Mouse (Mus musculus) embryonic facial prominence, embryonic 14.5 days (tissue): Measurements from ENCODE around the gene A430078G23Rik. TPM values are rescaled to one million over a fixed set of nuclear protein-coding genes. Genes with fewer than 3 reads are reported as not detected.
A peak's percentile ranks its signal among the peaks of the same experiment; 100 is the strongest.

ENCODE experiments used
- ATAC-seq: fragments of 200-750 bp; cut with Nextera tagmentation; 2 replicates; pipeline ENCODE4 v1.8.0; 2017; ENCODE audit warnings: low read depth, moderate number of reproducible peaks, moderate TSS enrichment
- DNase-seq: peaks from one replicate; pipeline ENCODE4 v3.0.0-alpha.2; 2015; ENCODE audit warnings: low spot score
- H3K27ac ChIP-seq: fragments of 300-500 bp; sonication (generic); replicated peaks from 2 replicates; pipeline ENCODE4 v1.5.1; 2014; ENCODE audit warnings: low read depth, mild to moderate bottlenecking, low read length, moderate library complexity
- H3K27me3 ChIP-seq: fragments of 300-500 bp; sonication (generic); replicated peaks from 2 replicates; pipeline ENCODE4 v1.6.1; 2014; ENCODE audit warnings: low read length; ENCODE audit not compliant: control insufficient read depth, insufficient read depth
- H3K36me3 ChIP-seq: fragments of 300-500 bp; sonication (generic); 2 replicates; pipeline ENCODE4 v1.6.1; 2014; ENCODE audit warnings: low read length, mixed read lengths; ENCODE audit not compliant: control insufficient read depth, insufficient read depth
- H3K4me1 ChIP-seq: fragments of 300-500 bp; sonication (generic); 2 replicates; pipeline ENCODE4 v1.6.1; 2014; ENCODE audit warnings: antibody characterized with exemption, low read length; ENCODE audit not compliant: control insufficient read depth, insufficient read depth
- H3K4me2 ChIP-seq: fragments of 300-500 bp; sonication (generic); 2 replicates; pipeline ENCODE4 v1.6.1; 2014; ENCODE audit warnings: low read depth, mild to moderate bottlenecking, low read length, moderate library complexity, mixed read lengths
- H3K4me3 ChIP-seq: fragments of 300-500 bp; sonication (generic); 2 replicates; pipeline ENCODE4 v1.5.1; 2014; ENCODE audit warnings: low read depth, mild to moderate bottlenecking, low read length
- H3K9ac ChIP-seq: fragments of 300-500 bp; sonication (generic); 2 replicates; pipeline ENCODE4 v1.6.1; 2014; ENCODE audit warnings: low read depth, mild to moderate bottlenecking, low read length, moderate library complexity, mixed read lengths
- H3K9me3 ChIP-seq: fragments of 300-500 bp; sonication (generic); 2 replicates; pipeline ENCODE4 v1.6.1; 2016; ENCODE audit warnings: low read length; ENCODE audit not compliant: control insufficient read depth
- WGBS: fragments of 180-500 bp; shearing (Covaris S2); extraction: QIAGEN DNeasy Blood & Tissue Kit; methylation state at CpG from one replicate; pipeline ENCODE4 v1.1.7; 2014; 5-methylcytosine and 5-hydroxymethylcytosine counted together
- polyA plus RNA-seq: library from polyadenylated mRNA; unstranded; fragments of >200 nt; fragmentation: Nextera tagmentation; extraction: Ambion mirVana; gene quantifications from 2 replicates; pipeline ENCODE4 v1.2.1, GENCODE M21; 2014

Gene A430078G23Rik
- polyA plus RNA-seq, 1 experiment from 2014 or later = 0.21 TPM

GRCm38 (mm10) chr8:3421507-3421906 lies 68.3 kb downstream of the A430078G23Rik start:
- Histone ChIP-seq H3K4me1 (peaks cover 6% of the 10 kb centered on the region), H3K9ac (no peak overlapping the region), H3K4me3 (no peak overlapping the region), H3K36me3 (no peaks in the 10 kb centered on the region), H3K27ac (no peak overlapping the region), H3K9me3 (no peaks in the 10 kb centered on the region), H3K4me2 (no peak overlapping the region), H3K27me3 (no peaks in the 10 kb centered on the region)
- ATAC-seq = no peak
- DNase-seq = no peak
- 93% methylated on average over 5 of the region's 5 CpGs for WGBS

- 87% methylated on average over 5 of the region's 5 CpGs for WGBS
- Histone ChIP-seq H3K9ac (no peak overlapping the region), H3K4me1 (no peaks in the 10 kb centered on the region), H3K27ac (no peak overlapping the region), H3K4me3 (no peak overlapping the region), H3K36me3 (peaks cover 12% of the 10 kb centered on the region; the same call in 1 of the 2 replicates), H3K4me2 (no peak overlapping the region), H3K9me3 (no peaks in the 10 kb centered on the region), H3K27me3 (no peaks in the 10 kb centered on the region)
- DNase-seq (no peak), ATAC-seq (no peak)
Measured at GRCm38 (mm10) chr8:3425217-3425616, 72.0 kb downstream of the A430078G23Rik start.

- ATAC-seq = no peak
- no peak overlapping the region for H3K4me2 ChIP-seq
- WGBS = 70% methylated on average over 3 of the region's 3 CpGs
- H3K4me1 ChIP-seq = no peaks in the 10 kb centered on the region
- H3K9ac ChIP-seq = no peak overlapping the region
- H3K9me3 ChIP-seq = no peaks in the 10 kb centered on the region
- no peak overlapping the region for H3K27ac ChIP-seq
- H3K4me3 ChIP-seq = no peak overlapping the region
- no peak for DNase-seq
- H3K27me3 ChIP-seq = no peaks in the 10 kb centered on the region
- peaks cover 19% of the 10 kb centered on the region; the same call in 1 of the 2 replicates for H3K36me3 ChIP-seq
Measured at GRCm38 (mm10) chr8:3426211-3426610, 73.0 kb downstream of the A430078G23Rik start.

- Histone ChIP-seq H3K9ac (no peak overlapping the region), H3K9me3 (no peaks in the 10 kb centered on the region), H3K4me2 (no peak overlapping the region), H3K27ac (no peak overlapping the region), H3K4me3 (no peak overlapping the region), H3K27me3 (no peaks in the 10 kb centered on the region), H3K36me3 (peaks cover 41% of the 10 kb centered on the region), H3K4me1 (no peaks in the 10 kb centered on the region)
- 63% methylated on average over 2 of the region's 2 CpGs for WGBS
- no peak; the same call in 1 of the 2 replicates for ATAC-seq
- peak; percentile 29 for DNase-seq
Measured at GRCm38 (mm10) chr8:3428426-3428825, 75.2 kb downstream of the A430078G23Rik start.

GRCm38 (mm10) chr8:3429966-3430365 lies 76.8 kb downstream of the A430078G23Rik start:
- Histone ChIP-seq H3K36me3 (peaks cover 55% of the 10 kb centered on the region), H3K27ac (no peak overlapping the region), H3K4me1 (no peaks in the 10 kb centered on the region), H3K4me3 (no peak overlapping the region), H3K4me2 (no peak overlapping the region), H3K9ac (no peak overlapping the region), H3K9me3 (no peaks in the 10 kb centered on the region), H3K27me3 (no peaks in the 10 kb centered on the region)
- no peak for ATAC-seq
- WGBS = 65% methylated on average over 2 of the region's 2 CpGs
- DNase-seq = peak; percentile 49

GRCm38 (mm10) chr8:3431113-3431512 lies 77.9 kb downstream of the A430078G23Rik start:
- Histone ChIP-seq H3K4me1 (no peaks in the 10 kb centered on the region), H3K27me3 (no peaks in the 10 kb centered on the region), H3K4me3 (no peak overlapping the region), H3K27ac (no peak overlapping the region), H3K4me2 (no peak overlapping the region), H3K9me3 (no peaks in the 10 kb centered on the region), H3K36me3 (peaks cover 66% of the 10 kb centered on the region), H3K9ac (no peak overlapping the region)
- WGBS = 75% methylated on average over 3 of the region's 3 CpGs
- no peak for ATAC-seq
- DNase-seq = no peak

- H3K4me2 ChIP-seq = no peak overlapping the region
- peaks cover 93% of the 10 kb centered on the region for H3K36me3 ChIP-seq
- no peaks in the 10 kb centered on the region for H3K27me3 ChIP-seq
- ATAC-seq (no peak), DNase-seq (no peak)
- no peak overlapping the region for H3K9ac ChIP-seq
- H3K4me1 ChIP-seq = no peaks in the 10 kb centered on the region
- no peak overlapping the region for H3K27ac ChIP-seq
- 86% methylated on average over 6 of the region's 6 CpGs for WGBS
- no peak overlapping the region for H3K4me3 ChIP-seq
- no peaks in the 10 kb centered on the region for H3K9me3 ChIP-seq
Measured at GRCm38 (mm10) chr8:3436492-3436891, 83.3 kb downstream of the A430078G23Rik start.

GRCm38 (mm10) chr8:3439510-3439909 lies 86.3 kb downstream of the A430078G23Rik start:
- 74% methylated on average over 12 of the region's 12 CpGs for WGBS
- Histone ChIP-seq H3K27ac (no peak overlapping the region), H3K4me3 (no peak overlapping the region), H3K27me3 (no peaks in the 10 kb centered on the region), H3K36me3 (peaks cover 64% of the 10 kb centered on the region), H3K4me2 (no peak overlapping the region), H3K4me1 (no peaks in the 10 kb centered on the region), H3K9ac (no peak overlapping the region), H3K9me3 (no peaks in the 10 kb centered on the region)
- DNase-seq = no peak
- ATAC-seq = no peak
